Comparison of ENCODE assay signal across 17 mouse cellular contexts in the genomic region with DNA sequence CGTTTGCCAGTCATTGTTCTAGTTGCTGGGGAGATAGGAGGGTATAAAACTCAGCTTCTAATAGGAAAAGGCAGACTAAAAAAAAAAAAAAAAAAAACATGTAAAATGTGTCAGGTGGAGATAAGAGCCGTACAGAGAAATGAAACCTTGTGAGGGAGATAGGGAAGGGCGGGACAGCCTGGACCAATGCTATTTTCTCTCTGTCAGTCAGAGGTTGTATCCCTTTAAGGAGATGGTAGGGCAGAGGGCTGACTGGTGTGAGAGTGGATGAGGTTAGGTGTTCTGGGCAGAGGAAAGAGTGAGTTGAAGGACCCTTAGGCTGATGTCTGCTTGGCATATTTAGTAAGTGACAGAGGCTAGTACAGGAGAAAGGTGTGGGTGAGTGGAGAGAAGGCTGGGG.
DNase-seq lines count a peak whose midpoint lies in the region; ATAC-seq and TF ChIP-seq lines count a peak whose summit lies in the region.
"Had no signal": no experiment of that assay in that cellular context is flagged by ENCODE, and none has a peak within 500 bp of the region (broad histone marks: within the 10 kb centered on the region; RNA-seq: fewer than 3 reads in every experiment).

No protein-coding gene starts in this region.

- no peaks in the 10 kb centered on the region for H3K27me3 ChIP-seq in hindbrain, embryonic 11.5 days (ENCODE audit: control insufficient read depth, insufficient read depth, low read length)
- H3K27me3 ChIP-seq in hindbrain, embryonic 14.5 days (ENCODE audit: control insufficient read depth, insufficient read depth, low read length): no peaks in the 10 kb centered on the region
- no peaks in the 10 kb centered on the region for H3K27me3 ChIP-seq in G1E (ENCODE audit: insufficient read depth, low read length)
- no peaks in the 10 kb centered on the region for H3K27me3 ChIP-seq in liver, embryonic 15.5 days
- H3K27me3 ChIP-seq: limb, embryonic 13.5 days had no signal

- no peaks in the 10 kb centered on the region for H3K4me1 ChIP-seq in hindbrain, embryonic 11.5 days (replicated peaks; ENCODE audit: control insufficient read depth, insufficient read depth, low read length)
- 0 out of 2 replicates have a peak, but pooled peaks cover 12% of the 10 kb centered on the region for H3K4me1 ChIP-seq in hindbrain, embryonic 14.5 days (replicated peaks; ENCODE audit: control insufficient read depth, insufficient read depth, low read length)
- H3K4me1 ChIP-seq in G1E (ENCODE audit: insufficient read depth, low read depth, low read length): peaks cover 17% of the 10 kb centered on the region; the same call in 1 of the 2 replicates
- H3K4me1 ChIP-seq in liver, embryonic 15.5 days (replicated peaks): peaks cover 52% of the 10 kb centered on the region

- no peaks in the 10 kb centered on the region for H3K9me3 ChIP-seq in hindbrain, embryonic 11.5 days (ENCODE audit: control insufficient read depth, low read length)
- no peaks in the 10 kb centered on the region for H3K9me3 ChIP-seq in hindbrain, embryonic 14.5 days (ENCODE audit: control insufficient read depth, low read length)
- H3K9me3 ChIP-seq in G1E (replicated peaks): no peaks in the 10 kb centered on the region
- H3K9me3 ChIP-seq in liver, embryonic 15.5 days (replicated peaks): no peaks in the 10 kb centered on the region
- H3K9me3 ChIP-seq: forebrain, embryonic 10.5 days; limb, embryonic 13.5 days had no signal

- no peak overlapping the region for H3K4me2 ChIP-seq in hindbrain, embryonic 11.5 days (replicated peaks; ENCODE audit: low read depth, low read length)
- no peak overlapping the region for H3K4me2 ChIP-seq in hindbrain, embryonic 14.5 days (replicated peaks)
- H3K4me2 ChIP-seq in liver, embryonic 15.5 days: peak overlapping the region; percentile 66
- H3K4me2 ChIP-seq: limb, embryonic 13.5 days had no signal

- TF ChIP-seq CTCF in G1E (IDR thresholded peaks at IDR 0.05; ENCODE audit: low read depth, low read length): no peak

- DNase-seq in hindbrain, embryonic 11.5 days (ENCODE audit: low spot score): no peak
- DNase-seq in hindbrain, embryonic 14.5 days (ENCODE audit: low spot score): no peak
- DNase-seq in G1E (ENCODE audit: low spot score): no peak
- DNase-seq in c-Kit-positive CD71-positive TER-119-positive erythroid progenitor cells, embryonic 14.5 days (ENCODE audit: low spot score): peak; percentile 87
- no peak for DNase-seq in thymus, postnatal 0 days (ENCODE audit: low spot score)
- DNase-seq in adrenal gland, adult 8-10 months: no peak
- DNase-seq in cerebellum, adult 8-10 months: no peak
- DNase-seq: adrenal gland, postnatal 14 days; cerebellum, postnatal 14 days; gastrocnemius, postnatal 10 days; heart, postnatal 14 days; kidney, adult 9 months; layer of hippocampus, postnatal 36 days; right cerebral cortex, postnatal 14 days had no signal

- no peaks in the 10 kb centered on the region for H3K36me3 ChIP-seq in hindbrain, embryonic 11.5 days (ENCODE audit: control insufficient read depth, insufficient read depth, low read length)
- no peaks in the 10 kb centered on the region for H3K36me3 ChIP-seq in hindbrain, embryonic 14.5 days (replicated peaks; ENCODE audit: control insufficient read depth, insufficient read depth)
- H3K36me3 ChIP-seq in G1E (replicated peaks): no peaks in the 10 kb centered on the region
- H3K36me3 ChIP-seq in liver, embryonic 15.5 days (replicated peaks): no peaks in the 10 kb centered on the region
- H3K36me3 ChIP-seq: forebrain, embryonic 10.5 days; limb, embryonic 13.5 days had no signal

- WGBS in hindbrain, embryonic 11.5 days: 85% methylated on average over 3 of the region's 3 CpGs
- 73% methylated on average over 3 of the region's 3 CpGs for WGBS in hindbrain, embryonic 14.5 days
- WGBS in liver, embryonic 15.5 days (ENCODE audit: insufficient replicate concordance): 12% methylated on average over 3 of the region's 3 CpGs

- H3K9ac ChIP-seq in hindbrain, embryonic 11.5 days (ENCODE audit: low read depth, low read length): no peak overlapping the region
- H3K9ac ChIP-seq in hindbrain, embryonic 14.5 days: no peak overlapping the region
- 0 out of 2 replicates have a peak overlapping the region, but pooled peaks have one; percentile 24 for H3K9ac ChIP-seq in liver, embryonic 15.5 days
- H3K9ac ChIP-seq: limb, embryonic 13.5 days had no signal

- no peak overlapping the region for H3K4me3 ChIP-seq in hindbrain, embryonic 11.5 days (ENCODE audit: low read depth, low read length)
- H3K4me3 ChIP-seq in hindbrain, embryonic 14.5 days (replicated peaks; ENCODE audit: low read length): no peak overlapping the region
- no peak overlapping the region for H3K4me3 ChIP-seq in G1E (ENCODE audit: low read depth, low read length)
- peak overlapping the region; percentile 38 for H3K4me3 ChIP-seq in liver, embryonic 15.5 days (replicated peaks)
- H3K4me3 ChIP-seq: forebrain, embryonic 10.5 days; limb, embryonic 13.5 days had no signal

- peak; percentile 59; the same call in 1 of the 2 replicates for ATAC-seq in hindbrain, embryonic 11.5 days (ENCODE audit: low FRiP score)
- ATAC-seq in hindbrain, embryonic 14.5 days (ENCODE audit: low FRiP score): no peak
- ATAC-seq in G1E (ENCODE audit: extremely low read depth, insufficient number of reproducible peaks, low FRiP score, poor library complexity, severe bottlenecking): peak; percentile 95
- ATAC-seq in liver, embryonic 15.5 days (ENCODE audit: insufficient read depth): peak; percentile 100

- H3K27ac ChIP-seq in hindbrain, embryonic 11.5 days (ENCODE audit: low read depth, low read length): no peak overlapping the region
- H3K27ac ChIP-seq in hindbrain, embryonic 14.5 days: no peak overlapping the region
- H3K27ac ChIP-seq in liver, embryonic 15.5 days (replicated peaks): peak overlapping the region; percentile 91
- H3K27ac ChIP-seq: limb, embryonic 13.5 days had no signal
